Mouse (Mus musculus) midbrain, embryonic 16.5 days (tissue): Measurements from ENCODE around the gene Hipk1. TPM values are rescaled to one million over a fixed set of nuclear protein-coding genes. Genes with fewer than 3 reads are reported as not detected.

ENCODE experiments used
- ATAC-seq: fragments of 200-750 bp; cut with Nextera tagmentation; 2 replicates; pipeline ENCODE4 v1.8.0; 2017; ENCODE audit warnings: moderate TSS enrichment
- H3K27ac ChIP-seq: fragments of 300-500 bp; sonication (generic); 2 replicates; pipeline ENCODE4 v1.5.1; 2014; ENCODE audit warnings: mild to moderate bottlenecking, low read length, mixed read lengths
- H3K27me3 ChIP-seq: fragments of 300-500 bp; sonication (generic); 2 replicates; pipeline ENCODE4 v1.6.1; 2014; ENCODE audit warnings: low read depth, low read length, mixed read lengths; ENCODE audit not compliant: control insufficient read depth, insufficient read depth
- H3K36me3 ChIP-seq: fragments of 300-500 bp; sonication (generic); 2 replicates; pipeline ENCODE4 v1.6.1; 2014; ENCODE audit warnings: mild to moderate bottlenecking, low read length, moderate library complexity, mixed read lengths; ENCODE audit not compliant: control insufficient read depth, insufficient read depth
- H3K4me1 ChIP-seq: fragments of 300-500 bp; sonication (generic); 2 replicates; pipeline ENCODE4 v1.6.1; 2014; ENCODE audit warnings: mild to moderate bottlenecking, low read length, mixed read lengths; ENCODE audit not compliant: control insufficient read depth, insufficient read depth
- H3K4me2 ChIP-seq: fragments of 300-500 bp; sonication (generic); 2 replicates; pipeline ENCODE4 v1.6.1; 2014; ENCODE audit warnings: mild to moderate bottlenecking, low read length, mixed read lengths
- H3K4me3 ChIP-seq: fragments of 300-500 bp; sonication (generic); 2 replicates; pipeline ENCODE4 v1.5.1; 2014; ENCODE audit warnings: low read depth, mild to moderate bottlenecking, low read length, moderate library complexity, mixed read lengths
- H3K9ac ChIP-seq: fragments of 300-500 bp; sonication (generic); 2 replicates; pipeline ENCODE4 v1.6.1; 2014; ENCODE audit warnings: low read depth, low read length, mixed read lengths
- H3K9me3 ChIP-seq: fragments of 300-500 bp; sonication (generic); replicated peaks from 2 replicates; pipeline ENCODE4 v1.6.1; 2014; ENCODE audit warnings: mild to moderate bottlenecking, low read length, mixed read lengths; ENCODE audit not compliant: control insufficient read depth, poor library complexity, severe bottlenecking
- WGBS: fragments of 180-500 bp; shearing (Covaris S2); extraction: QIAGEN DNeasy Blood & Tissue Kit; methylation state at CpG from one replicate; pipeline ENCODE4 v1.1.7; 2014; 5-methylcytosine and 5-hydroxymethylcytosine counted together
- polyA plus RNA-seq: library from polyadenylated mRNA; unstranded; fragments of >200 nt; fragmentation: Nextera tagmentation; extraction: Ambion mirVana; gene quantifications from 2 replicates; pipeline ENCODE4 v1.2.1, GENCODE M21; 2015

The Hipk1 gene
- polyA plus RNA-seq, 1 experiment from 2014 or later = 11.1 TPM

DNA sequence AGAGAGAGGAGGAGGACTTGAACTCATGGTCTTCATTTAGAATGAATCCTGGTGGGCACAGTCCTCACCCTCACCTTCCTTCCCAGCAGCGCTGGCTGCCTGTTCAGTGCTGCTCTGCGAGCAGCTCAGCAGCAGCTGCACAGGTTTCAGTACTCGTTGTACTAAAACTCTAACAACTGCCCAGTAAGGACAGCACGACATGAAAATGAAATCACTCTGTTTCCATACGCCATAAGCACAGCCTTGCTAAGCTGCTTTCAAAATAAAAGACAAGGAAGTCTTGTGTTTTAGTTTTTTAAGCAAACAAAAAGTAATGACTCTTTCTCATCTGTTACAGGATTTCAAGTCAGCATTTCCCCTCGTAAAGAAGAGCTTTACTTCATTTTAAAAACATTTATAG is 48.2 kb downstream of the Hipk1 start:
- ATAC-seq = no peak
- no peak overlapping the region for H3K9ac ChIP-seq
- H3K27me3 ChIP-seq = no peaks in the 10 kb centered on the region
- no peak overlapping the region for H3K4me3 ChIP-seq
- H3K4me2 ChIP-seq = no peak overlapping the region
- H3K27ac ChIP-seq = no peak overlapping the region
- H3K9me3 ChIP-seq = no peaks in the 10 kb centered on the region
- H3K36me3 ChIP-seq = peaks cover 25% of the 10 kb centered on the region
- H3K4me1 ChIP-seq = no peaks in the 10 kb centered on the region
- WGBS = 86% methylated on average over 6 of the region's 6 CpGs

DNA sequence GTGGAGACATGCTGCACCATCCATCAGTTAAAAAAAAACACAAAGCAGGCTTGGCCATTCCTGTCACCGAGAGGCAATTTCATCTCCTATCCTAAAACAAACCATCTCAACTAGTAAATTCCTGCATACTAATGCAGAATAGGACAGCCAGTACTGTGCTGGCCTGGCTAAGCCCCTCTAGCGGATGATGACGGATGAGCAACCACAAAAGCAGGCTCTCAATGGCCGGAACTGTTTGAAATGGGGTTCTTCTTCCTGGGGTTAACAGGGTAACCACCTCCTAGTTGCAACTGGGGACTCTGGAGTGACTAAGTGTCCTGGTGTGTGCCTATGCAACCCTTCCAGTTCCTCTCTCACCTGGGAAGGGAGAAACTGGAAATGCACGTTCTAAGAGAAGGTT is 51.0 kb downstream of the Hipk1 start:
- no peak for ATAC-seq
- 15% methylated on average over 5 of the region's 5 CpGs for WGBS
- Histone ChIP-seq H3K4me1 (peaks cover 6% of the 10 kb centered on the region; the same call in 1 of the 2 replicates), H3K4me3 (no peak overlapping the region), H3K9me3 (no peaks in the 10 kb centered on the region), H3K4me2 (no peak overlapping the region), H3K9ac (no peak overlapping the region), H3K27ac (no peak overlapping the region), H3K27me3 (no peaks in the 10 kb centered on the region), H3K36me3 (peaks cover 18% of the 10 kb centered on the region)

DNA sequence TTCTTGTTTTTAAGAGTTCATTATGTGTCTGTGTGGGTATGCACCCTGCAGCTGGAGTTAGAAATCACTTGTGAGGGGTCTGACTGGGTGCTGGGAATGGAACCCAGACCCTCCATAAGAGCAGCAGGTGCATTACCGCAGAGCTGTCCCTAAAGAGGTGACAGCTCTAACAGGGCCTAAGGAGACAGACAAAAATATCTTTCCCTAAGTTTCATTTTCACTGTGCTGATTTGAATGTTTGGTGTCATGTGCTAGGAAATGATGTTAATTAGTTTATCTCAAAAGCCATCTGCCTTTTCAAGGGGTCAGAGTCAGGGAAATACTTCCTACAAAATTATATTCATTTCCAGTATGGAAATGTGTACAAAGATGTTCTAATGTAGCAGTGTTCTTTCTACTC is 52.0 kb downstream of the Hipk1 start, which contains the start of gene Gm10964:
Gene Gm10964 (plus strand): TSS at position 38 of the 400 bp plus-strand sequence.
- H3K4me1 ChIP-seq = peaks cover 15% of the 10 kb centered on the region
- peak within 1 kb of the TSS; percentile 44 for H3K4me2 ChIP-seq
- no peaks in the 10 kb centered on the region for H3K27me3 ChIP-seq
- WGBS = 83% methylated on average over 1 of the region's 1 CpGs
- H3K36me3 ChIP-seq = peaks cover 10% of the 10 kb centered on the region
- H3K27ac ChIP-seq = peak within 1 kb of the TSS; percentile 36
- no peak within 1 kb of the TSS for H3K4me3 ChIP-seq
- H3K9me3 ChIP-seq = no peaks in the 10 kb centered on the region
- H3K9ac ChIP-seq = peak within 1 kb of the TSS; percentile 15
- no peak for ATAC-seq

DNA sequence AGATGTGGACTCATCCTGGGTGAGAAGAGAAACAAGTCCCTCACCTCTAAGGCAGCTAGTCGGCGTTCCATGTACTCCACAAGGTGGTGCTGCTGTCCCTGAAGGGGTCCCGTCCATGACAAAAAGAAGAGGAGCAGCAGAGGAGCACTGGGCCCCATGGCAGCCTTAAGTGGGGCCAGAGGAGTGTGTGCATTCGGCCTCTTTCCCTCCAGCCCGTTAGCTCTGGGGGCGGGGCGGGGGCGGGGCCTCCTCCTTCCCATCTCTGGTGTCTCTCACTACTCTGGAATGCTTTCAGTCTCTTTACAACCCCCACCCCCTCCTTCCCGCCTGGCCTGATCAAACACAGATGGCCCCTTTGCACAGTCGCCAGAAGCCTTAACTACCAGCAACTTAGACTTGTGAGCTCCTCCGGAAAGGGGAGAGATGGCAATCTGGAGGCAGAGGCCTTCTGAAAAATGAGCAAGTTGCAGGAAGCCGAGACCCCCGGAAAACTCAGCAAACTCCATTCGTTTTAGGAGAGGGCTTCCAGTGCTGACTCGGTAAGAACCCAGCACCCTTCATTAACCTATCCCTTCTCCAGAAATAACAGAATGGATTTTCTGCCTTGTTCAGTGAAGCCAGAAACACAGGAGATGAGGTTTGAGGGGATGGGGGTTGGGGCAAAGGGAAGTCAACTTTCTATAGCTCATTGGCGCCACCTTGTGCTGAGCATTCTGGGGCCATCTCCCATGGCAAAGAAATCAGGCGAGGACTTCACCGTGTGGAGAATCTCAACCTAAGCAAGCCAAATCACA is 53.4 kb downstream of the Hipk1 start, which contains the start of gene Olfml3:
Gene Olfml3 (minus strand): TSS at position 224 of the 794 bp plus-strand sequence.
- Histone ChIP-seq H3K27me3 (no peaks in the 10 kb centered on the region), H3K4me3 (no peak within 1 kb of the TSS), H3K27ac (peak within 1 kb of the TSS; percentile 36), H3K4me1 (peaks cover 29% of the 10 kb centered on the region), H3K9me3 (no peaks in the 10 kb centered on the region), H3K4me2 (peak within 1 kb of the TSS; percentile 44), H3K36me3 (peaks cover 3% of the 10 kb centered on the region; the same call in 1 of the 2 replicates), H3K9ac (peak within 1 kb of the TSS; percentile 15)
- peak; percentile 51 for ATAC-seq
- 1% methylated on average over 17 of the region's 18 CpGs for WGBS

DNA sequence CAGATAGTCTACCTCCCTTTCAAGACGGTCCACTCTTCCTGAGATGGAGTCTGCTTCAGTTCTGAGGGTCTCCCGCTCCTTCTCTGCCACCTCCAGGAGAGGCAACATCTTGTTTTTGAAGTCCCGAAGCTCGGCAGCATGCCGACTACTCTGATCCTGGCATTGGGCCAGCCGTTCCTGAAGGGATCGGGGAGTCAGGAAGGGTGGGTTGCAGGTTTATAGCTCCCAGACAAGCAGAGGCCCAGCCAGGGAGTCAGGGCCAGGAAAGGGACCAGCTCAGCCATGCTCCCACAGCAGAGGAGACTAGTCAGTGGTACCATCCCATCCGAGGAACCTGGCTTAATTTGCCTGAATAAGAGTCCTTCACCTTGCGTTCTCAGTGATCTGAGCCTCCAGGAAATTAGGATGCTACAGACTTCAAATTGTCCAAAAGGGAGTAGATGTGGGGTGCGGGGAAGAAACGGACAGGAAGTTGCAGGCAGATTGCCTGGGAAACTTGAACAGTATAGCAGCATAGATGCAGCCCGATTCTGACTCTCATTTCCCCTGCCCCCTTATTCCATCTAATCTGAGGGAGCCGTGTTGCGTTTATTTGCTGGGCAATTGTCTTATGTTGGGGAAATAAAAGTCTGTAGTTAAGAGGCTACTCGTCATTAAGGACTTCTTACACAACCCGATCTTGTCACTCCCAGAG is 54.2 kb downstream of the Hipk1 start:
- ATAC-seq = no peak
- no peaks in the 10 kb centered on the region for H3K9me3 ChIP-seq
- no peak overlapping the region for H3K27ac ChIP-seq
- H3K9ac ChIP-seq = peak overlapping the region; percentile 15; the same call in 1 of the 2 replicates
- peak overlapping the region; percentile 44 for H3K4me2 ChIP-seq
- H3K27me3 ChIP-seq = no peaks in the 10 kb centered on the region
- H3K4me1 ChIP-seq = peaks cover 30% of the 10 kb centered on the region
- no peak overlapping the region for H3K4me3 ChIP-seq
- peaks cover 3% of the 10 kb centered on the region; the same call in 1 of the 2 replicates for H3K36me3 ChIP-seq
- 56% methylated on average over 16 of the region's 16 CpGs for WGBS

DNA sequence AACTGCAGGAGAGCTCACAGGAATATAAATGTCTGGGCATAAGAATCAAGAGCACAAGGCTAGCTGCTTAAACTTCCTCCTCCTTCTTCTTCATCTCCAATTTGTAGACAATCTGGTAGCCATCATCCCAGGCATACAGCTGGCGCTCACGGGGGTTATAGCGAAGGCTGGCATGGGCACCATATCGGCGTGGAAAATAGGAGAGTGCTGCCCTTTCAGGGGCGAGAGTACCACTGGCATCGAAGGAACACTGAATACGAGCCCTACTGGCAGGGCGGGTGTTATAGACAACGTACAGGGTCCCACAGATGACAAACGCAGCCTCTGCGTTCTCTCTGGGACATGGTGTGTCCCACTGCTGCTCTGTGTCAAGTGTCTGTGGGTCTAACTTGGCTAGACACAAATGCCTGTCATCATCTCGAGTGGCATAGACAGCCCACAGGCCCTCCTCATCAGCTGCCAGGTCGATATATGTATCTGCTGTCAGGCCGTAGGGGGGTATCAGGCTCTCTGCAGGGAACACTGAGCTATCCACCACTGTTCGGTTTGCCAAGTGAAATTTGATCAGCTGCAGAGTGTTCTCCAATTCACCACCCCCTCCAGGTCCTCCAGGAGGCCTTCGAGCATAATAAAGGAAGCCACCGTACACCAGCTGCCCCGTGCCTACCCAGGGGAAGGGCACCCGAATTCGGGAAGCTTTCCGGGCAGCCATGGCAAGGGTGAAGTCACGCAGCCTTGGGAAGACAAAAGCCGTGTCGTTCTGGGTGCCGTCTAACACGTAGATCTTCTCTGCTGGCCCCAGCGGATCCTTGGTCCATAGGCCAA is 55.4 kb downstream of the Hipk1 start:
- no peak overlapping the region for H3K27ac ChIP-seq
- no peak overlapping the region for H3K9ac ChIP-seq
- WGBS = 78% methylated on average over 28 of the region's 28 CpGs
- no peak overlapping the region for H3K4me3 ChIP-seq
- H3K9me3 ChIP-seq = no peaks in the 10 kb centered on the region
- no peak for ATAC-seq
- no peaks in the 10 kb centered on the region for H3K36me3 ChIP-seq
- H3K27me3 ChIP-seq = no peaks in the 10 kb centered on the region
- peaks cover 30% of the 10 kb centered on the region for H3K4me1 ChIP-seq
- no peak overlapping the region for H3K4me2 ChIP-seq

DNA sequence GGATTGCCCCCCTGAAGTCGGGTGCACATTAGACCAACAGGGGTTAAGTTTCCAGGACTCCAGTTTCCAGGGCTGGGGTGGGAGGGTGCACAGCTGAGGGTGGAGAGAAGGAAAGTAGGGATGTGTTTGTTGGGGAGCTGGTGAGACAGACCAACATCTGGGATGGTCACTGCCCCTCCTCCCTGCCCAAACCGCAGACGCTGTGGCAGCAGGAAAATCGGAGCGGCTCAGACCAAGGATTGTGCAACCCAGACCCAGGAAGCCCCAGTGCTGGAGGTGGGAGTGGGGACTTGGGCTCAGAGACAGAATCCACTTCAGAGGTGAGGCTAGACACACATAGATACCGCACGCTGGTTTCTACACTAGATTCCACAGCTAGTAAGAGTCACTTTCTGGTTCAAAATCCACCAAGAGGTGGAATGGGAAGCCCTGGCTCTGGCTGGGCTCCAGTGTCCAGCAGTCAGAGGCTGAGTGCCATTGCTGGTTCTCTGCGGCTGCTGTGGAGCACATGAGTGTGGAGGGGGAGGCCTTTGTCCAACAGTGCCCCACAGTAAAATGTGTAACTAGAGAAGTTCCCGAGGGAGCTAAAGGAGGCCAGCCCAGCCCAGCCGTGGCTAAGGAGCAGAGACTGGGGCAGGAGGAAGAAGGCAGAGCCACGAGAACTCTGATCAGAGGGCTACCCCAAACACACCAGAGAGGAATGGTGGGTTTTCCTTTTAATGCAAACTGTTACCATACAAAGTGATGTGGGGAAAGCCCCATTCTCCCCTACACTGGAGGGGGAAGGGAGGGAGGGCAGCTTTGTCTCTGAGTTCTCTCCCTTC is 56.5 kb downstream of the Hipk1 start:
- ATAC-seq = peak; percentile 10; the same call in 1 of the 2 replicates
- peak overlapping the region; percentile 18; the same call in 1 of the 2 replicates for H3K27ac ChIP-seq
- H3K9me3 ChIP-seq = no peaks in the 10 kb centered on the region
- peaks cover 30% of the 10 kb centered on the region for H3K4me1 ChIP-seq
- H3K27me3 ChIP-seq = no peaks in the 10 kb centered on the region
- H3K4me3 ChIP-seq = no peak overlapping the region
- H3K9ac ChIP-seq = no peak overlapping the region
- H3K4me2 ChIP-seq = 0 out of 2 replicates have a peak overlapping the region, but pooled peaks have one; percentile 9
- 14% methylated on average over 11 of the region's 11 CpGs for WGBS
- H3K36me3 ChIP-seq = no peaks in the 10 kb centered on the region
